Mouse (Mus musculus): ENCODE measurements at regions not wholly inside any gene's neighbourhood (a gene's known extent, or its start where the extent isn't known, plus 50 kb on each side); places are given as distances from the start of the nearest gene placed in this dataset.

DNA sequence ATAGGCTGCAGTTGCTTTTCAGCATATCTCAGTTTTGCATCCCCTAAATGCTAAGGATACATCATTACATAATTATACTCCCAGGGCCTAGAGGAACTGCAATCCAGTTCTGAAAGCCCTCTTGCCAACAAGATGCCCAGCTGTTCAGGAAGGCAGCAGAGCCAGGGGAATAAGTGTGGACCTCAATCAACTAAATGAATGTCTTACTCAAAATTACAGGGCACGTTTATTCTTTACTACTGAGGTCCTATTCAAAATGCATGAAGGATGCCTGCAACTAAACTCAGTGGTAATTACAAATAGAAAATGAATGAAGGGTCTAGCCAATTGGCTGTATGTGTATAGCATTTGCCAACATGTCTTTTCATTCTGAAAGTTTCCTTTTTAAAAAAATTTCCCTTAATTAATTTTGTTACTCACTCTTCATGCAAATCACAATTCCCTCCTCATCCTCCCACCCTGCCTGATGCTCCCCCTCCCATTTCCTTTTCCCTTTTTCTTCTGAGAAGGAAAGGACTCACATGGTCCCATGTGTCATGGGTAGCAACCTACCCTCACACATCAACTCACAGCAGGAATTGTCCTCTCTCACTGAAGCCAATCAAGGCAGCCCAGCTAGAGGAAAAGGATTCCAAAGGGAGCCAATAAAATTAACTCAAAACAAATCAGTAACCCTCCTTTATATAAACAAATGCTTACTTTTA is 86.9 kb upstream of the Ins1 start:
- DNase-seq (ENCODE audit: low spot score in 2 of 2), result no peak
- intact Hi-C loops (cut with DNase I), result no loop called here

- peak in 1 of 2 experiments; percentile 10 for DNase-seq (ENCODE audit: low spot score in 2 of 2)
- intact Hi-C loops (cut with DNase I), result no loop called here
These were observed 70.3 kb upstream of the Ins1 start for GRCm38 (mm10) chr19:52193813-52194212.

DNA sequence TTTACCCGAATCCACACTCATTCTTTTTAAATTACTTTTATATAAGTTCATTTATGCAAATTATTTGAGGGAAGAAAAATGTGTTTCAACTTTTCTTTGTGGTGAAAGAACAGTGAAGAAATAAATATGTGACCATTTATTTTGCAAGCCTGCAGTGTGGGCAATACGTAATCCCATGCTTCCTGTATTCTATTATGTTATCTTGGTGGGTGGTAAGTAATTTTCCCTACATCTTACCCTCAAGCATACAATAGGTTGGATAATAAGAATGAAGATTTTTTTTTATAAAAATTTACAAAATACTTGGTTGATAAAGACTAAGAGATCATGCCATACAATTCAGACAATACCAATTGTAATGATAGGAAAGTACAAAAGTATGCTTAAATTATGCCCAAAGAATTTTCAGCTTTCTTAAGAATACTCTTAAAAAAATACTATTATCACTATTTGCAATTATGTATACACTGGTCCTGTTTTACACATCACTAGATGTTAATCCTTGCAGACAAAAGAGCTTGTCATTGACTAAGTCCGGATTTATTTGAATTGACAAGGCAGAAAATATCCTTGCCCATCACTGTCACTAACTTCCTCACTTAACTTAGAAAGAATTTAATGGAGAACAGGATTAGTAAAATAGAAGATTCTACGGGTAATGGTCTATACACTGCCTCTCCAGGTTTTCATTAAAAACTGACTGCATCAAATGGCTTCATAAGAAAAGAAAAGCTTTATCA is 64.4 kb upstream of the Ins1 start:
- intact Hi-C loops (cut with DNase I), result no loop called here
- no peak for DNase-seq (ENCODE audit: low spot score in 2 of 2)

DNA sequence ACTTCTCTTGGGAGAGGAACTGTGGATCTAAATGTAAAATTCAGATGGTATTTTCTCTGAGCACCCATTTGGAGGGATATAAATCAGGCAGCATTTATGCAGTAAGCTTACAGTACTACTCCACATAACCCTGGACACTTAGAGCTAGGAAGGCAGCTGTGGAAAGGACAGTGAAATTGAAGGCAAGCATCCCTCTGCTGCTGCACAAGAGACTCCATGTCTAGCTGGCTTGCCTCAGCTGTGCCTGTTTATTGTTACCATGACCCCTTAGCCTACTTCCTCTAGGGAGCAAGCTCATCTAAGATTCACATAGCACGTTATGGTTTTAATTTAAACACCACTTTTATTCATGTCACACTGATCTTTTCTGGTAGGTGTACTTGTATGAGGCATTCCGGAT is 56.4 kb upstream of the Ins1 start:
- DNase-seq (ENCODE audit: low spot score in 2 of 2), result no peak
- intact Hi-C loops (cut with DNase I), result no loop called here
